11 mouse cellular contexts compared by ENCODE assay signal in the genomic region with DNA sequence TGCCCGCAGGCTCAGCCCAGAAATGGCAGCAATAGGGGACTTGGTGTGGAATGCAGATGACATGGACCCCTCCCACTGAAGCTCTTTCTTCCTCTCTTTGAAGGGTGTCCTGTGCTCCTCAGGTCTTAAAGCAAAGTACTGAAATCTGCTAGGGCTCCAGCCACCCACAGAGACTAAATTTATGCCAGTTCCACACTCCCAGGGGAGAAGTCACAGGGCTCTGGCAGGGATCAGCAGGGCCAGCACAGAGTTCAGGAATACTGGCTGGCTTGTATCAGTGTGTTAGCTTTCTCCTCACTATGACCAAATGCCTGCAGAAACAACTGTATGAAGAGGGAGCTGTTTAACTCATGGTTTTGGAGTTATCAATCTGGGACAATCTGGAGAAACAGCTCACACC.
"Had no signal": no experiment of that assay in that cellular context is flagged by ENCODE, and none has a peak within 500 bp of the region (broad histone marks: within the 10 kb centered on the region; RNA-seq: fewer than 3 reads in every experiment).

No protein-coding gene starts in this region.

- DNase-seq: gastrocnemius, postnatal 14 days; gastrocnemius, postnatal 36 days; heart, adult 18-20 months; heart, postnatal 14 days; heart, postnatal 36 days; kidney, adult 11 months; kidney, adult 2 months; kidney, adult 9 months; kidney, postnatal 14 days; kidney, postnatal 36 days; lung, adult 18-20 months had no signal
